Mouse (Mus musculus): ENCODE results near the gene Fam228b.
A peak's percentile ranks its signal among the peaks of the same experiment; 100 is the strongest.
"Not testable (repeated sequence)": the region's sequence is repeated elsewhere in the genome, so short reads cannot be mapped to it uniquely, and the experiment has no call there.

The Fam228b gene

DNA sequence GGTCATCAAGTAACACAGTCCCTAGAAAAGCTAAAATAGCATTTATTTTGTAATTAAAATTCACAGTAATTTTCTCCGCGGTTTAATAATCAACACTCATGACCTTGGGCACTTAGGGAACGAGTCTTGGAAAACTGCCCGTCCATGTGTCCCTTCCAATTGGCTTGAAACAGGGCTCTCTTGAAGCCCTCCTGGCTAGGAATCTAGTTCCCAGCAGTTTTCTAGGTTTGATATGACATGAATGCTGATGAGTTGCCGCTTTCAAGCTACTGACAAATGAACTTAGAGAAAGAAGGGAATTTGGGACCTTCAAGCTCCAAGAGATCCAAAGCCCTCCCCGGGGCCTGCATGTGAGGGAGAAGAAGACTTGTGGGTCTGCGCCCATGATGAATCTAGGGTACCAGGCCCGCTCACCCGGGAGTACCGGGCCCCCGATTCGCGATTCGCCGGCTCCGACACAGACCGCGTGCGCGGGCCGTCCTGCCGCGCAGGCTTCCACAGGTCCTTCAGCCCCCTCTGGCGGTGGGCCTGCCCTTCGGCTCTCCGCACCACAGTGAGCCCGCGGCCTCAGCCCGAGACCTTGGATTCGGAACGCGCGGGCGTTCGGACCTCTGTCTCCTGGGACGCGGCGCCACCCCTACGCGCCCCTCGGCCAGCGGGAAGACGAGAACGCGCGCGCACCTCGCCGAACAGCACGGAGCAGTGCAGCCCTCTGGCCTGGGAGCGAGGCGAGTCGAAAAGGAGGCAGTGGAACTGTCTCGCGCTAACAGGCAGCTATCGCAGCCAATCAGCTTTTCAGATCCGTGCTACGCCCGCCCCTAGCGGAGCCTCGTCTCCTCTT lies at the start of gene Fam228b, which contains the start of gene Pfn4:
TSS of gene Fam228b (minus strand) at position 776 of the 841 bp plus-strand sequence.
TSS of gene Pfn4 (plus strand) at position 531 of the 841 bp plus-strand sequence.
- DNase-seq (ENCODE audit: extremely low read depth, insufficient read length, low spot score) = peak; percentile 85

DNA sequence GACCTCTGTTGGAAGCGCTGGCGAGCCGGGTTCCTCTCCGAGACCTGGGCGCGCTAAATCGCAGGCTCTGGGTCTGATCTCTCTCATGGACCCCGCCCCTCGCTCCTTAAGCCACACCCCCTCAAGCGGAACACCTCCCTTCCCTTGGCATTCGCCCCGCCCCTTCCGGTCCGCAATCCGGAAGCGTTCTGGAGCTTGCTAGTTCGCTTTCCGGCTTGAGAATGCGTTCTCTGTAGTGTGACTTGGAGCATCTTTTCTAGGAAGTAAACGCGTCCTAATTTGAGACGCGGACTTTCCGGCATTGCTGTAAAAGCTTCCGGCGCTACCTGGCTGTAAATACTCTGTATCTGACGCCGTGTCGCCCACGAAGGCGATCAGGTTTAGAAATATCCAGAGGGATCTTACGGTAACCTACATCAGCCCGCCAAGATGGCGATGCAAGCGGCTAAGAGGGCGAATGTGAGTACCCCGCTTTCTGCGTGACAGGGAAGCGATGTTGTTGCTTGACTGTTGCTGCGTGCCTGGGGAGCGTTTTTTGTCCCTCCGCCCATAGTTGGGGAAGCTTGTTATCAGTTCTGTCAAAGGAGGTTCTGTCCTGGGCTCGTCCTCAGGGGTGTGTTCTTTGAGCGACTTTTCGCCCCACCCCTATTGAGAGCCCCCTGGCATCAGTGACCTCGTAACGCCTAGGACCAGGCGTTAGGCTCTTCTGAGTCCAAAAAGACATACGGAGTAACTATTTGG lies 48.5 kb upstream of the Fam228b start, which contains the start of gene Sf3b6:
TSS of gene Sf3b6 (plus strand) at position 184 of the 741 bp plus-strand sequence.
- peak; percentile 94 for DNase-seq (ENCODE audit: extremely low read depth, insufficient read length, low spot score)

DNA sequence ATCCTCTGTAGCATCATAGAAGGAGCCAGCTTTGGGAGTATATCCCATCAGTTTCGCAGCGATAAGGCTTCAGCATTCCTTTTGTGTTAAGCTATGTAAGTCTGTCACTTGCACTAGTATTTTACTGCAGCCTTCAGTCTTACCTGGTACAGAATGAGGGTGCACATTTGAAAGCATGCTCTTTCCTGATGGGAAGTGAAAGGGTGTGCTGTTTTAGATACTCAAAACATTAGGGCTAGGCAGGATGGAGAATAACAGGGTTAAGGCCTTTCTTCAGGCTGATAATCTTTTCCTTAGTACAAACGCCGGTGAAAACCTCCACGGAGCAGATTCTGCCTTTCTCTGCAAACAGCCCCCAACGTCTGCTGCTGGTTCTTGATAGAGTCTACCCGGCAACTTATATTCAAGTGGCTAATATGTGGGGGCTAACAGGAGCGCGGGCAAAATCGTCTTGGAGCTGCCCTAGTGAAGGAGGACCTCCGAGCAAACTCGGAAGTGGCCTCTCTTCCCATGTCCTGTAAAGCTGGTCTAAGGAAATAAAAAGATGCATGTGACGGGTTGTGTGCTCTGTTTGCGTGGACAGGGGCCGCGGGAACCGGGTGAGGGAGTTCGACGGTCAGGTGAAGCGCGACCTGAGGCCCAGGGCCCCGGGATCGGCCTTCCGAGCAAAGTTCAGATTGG lies 47.8 kb upstream of the Fam228b start:
- no peak for DNase-seq (ENCODE audit: extremely low read depth, insufficient read length, low spot score)

DNA sequence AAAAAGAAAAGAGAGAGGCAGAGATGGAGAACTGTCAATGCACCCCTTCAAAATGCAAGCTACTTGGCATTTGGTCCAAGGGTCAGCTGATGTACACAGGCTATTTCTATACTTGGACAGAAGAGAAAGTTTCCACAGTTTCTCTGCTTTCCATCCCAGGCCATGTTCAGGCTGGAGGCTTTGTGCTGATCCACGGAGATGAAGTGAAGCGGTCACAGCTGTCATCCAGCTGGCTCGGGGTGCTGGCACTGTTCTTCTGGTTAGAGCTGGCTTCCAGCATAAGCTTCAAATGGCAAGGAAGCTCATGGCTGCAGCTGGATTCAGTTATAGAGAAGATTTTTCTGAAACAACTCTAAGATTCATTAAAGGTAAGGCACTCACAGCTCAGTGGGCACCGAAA lies 44.6 kb upstream of the Fam228b start:
- DNase-seq (ENCODE audit: extremely low read depth, insufficient read length, low spot score) = no peak

DNA sequence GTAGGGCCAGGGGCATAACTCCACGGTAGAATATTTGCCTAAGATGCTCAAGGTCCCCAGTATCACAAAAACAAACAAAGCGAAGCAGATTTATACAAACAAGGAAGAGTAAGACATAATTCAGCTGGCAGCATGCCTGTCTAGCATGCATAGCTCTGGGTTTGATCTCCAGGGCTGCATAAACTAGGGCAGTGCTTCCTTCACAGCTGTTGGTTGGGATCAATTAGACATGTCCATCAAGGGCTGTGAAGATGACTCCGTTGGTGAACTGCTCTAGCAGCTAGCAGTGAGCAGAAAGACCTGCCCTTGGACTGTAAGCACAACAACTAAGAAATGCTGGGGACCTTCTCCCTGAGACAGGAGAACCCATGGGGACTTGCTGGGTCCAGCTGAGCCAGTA lies 42.6 kb upstream of the Fam228b start:
- no peak for DNase-seq (ENCODE audit: extremely low read depth, insufficient read length, low spot score)

DNA sequence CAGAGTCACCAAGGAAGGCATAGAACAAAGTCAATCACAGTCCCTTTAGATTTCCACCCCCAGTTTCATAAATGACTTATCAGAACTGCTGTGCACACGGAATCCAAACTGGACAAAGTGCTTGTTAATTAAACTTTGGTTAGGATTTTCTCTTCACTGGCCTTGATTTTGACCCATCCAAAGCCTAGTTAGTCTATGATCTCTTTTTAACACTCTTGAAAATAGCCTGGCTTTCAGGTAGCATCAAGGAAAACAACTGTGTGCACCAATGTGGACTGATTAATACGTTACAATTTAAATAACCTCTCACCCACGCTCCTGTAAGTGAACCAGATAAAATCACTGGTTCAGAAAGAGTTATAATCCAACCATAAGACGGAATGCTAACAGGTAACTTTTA lies 42.0 kb upstream of the Fam228b start:
- DNase-seq (ENCODE audit: extremely low read depth, insufficient read length, low spot score) = no peak

DNA sequence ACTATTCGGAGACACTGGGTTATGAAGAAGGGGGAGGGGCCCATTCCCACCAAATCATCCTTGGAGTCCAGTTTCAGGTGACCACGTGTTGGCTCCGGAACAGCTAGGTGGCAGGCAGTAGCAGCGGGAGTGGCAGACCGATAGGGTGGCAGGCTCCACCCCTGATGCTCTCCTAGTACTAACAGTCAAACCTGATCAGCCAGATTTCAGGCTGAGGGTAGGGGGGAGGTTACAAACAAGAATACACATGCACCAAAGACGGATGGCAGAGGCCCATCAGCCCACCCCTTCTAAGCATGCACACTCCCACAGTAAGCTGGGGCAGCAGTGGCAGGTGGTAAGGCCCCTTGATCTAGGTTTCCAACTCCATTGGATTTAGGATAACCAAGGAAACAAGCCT lies 28.4 kb upstream of the Fam228b start:
- not testable (repeated sequence) for DNase-seq (ENCODE audit: extremely low read depth, insufficient read length, low spot score)

DNA sequence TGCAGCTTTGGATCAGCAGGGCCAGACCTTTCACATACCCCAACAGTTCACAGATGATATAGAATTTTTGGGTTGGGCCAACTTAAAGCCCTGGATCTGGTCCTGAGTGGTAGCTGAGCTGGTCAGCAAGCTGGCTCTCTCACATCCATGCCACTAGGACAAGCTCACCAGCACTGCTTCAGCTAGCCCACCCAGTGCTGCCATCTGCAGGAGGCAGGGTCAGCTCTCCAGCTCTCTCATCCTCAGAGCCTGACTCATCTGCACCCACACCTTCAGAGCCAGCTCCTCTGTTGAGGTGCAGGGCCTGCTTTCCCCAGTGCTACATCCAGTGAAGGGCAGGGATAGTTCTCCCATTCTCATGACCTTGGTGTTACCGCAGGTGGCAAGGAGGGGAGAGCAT lies 24.7 kb upstream of the Fam228b start:
- DNase-seq (ENCODE audit: extremely low read depth, insufficient read length, low spot score) = peak; percentile 8

DNA sequence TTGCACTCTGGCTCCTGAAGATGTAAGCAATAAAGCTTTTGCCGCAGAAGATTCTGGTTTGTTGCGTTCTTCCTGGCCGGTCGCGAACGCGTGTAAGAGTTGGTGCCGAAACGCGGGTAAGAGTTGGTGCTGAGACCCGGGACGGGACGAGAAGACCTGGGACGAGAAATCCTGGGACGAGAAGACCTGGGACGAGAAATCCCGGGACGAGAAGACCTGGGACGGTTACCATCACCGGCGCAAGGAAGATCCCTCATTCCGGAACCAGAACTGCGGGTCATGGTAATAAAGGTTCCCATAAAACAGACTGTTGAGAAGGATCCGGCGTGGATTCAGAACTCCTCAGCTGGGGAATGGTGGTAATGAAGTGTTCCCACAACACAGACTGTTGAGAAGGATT lies 19.1 kb upstream of the Fam228b start:
- DNase-seq (ENCODE audit: extremely low read depth, insufficient read length, low spot score) = not testable (repeated sequence)

DNA sequence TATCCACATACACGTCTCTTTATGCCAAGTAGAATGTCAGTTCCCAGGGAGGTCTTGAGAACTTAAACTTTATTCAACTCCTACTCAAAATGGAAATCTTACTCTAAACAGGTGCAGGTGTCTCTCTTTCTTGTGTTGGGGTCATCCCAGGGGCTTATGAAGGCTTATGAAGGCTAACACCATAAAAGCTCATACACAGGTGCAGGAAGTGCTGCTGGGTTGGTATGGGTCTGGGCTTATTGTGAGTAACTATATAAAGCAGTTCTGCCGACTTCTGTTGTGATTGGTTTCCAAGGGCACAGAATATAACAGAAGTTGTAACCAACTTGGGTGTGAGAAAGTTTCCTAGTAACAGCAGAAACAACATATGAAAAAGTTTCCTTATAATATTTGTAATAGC lies 15.4 kb upstream of the Fam228b start:
- no peak for DNase-seq (ENCODE audit: extremely low read depth, insufficient read length, low spot score)

DNA sequence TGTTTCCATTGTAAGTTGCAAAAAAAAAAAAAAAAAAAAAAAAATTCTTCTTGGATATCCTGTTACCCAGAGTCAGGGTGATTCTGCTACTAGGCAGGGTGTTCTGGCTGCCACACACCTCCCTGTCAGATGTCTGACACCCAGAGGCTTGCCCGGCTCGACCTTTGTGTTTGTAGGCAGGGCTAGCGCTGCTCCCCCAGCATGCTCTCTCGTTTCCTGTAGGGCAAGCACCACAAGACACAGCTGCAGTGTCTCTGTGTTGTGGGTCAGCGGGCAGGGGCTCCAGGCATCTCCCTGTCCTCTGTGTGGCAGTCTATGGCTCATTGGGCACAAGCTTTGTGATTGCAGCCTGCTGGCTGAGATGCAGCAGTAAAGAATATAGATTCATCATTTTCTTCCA lies 14.5 kb upstream of the Fam228b start:
- DNase-seq (ENCODE audit: extremely low read depth, insufficient read length, low spot score) = no peak

DNA sequence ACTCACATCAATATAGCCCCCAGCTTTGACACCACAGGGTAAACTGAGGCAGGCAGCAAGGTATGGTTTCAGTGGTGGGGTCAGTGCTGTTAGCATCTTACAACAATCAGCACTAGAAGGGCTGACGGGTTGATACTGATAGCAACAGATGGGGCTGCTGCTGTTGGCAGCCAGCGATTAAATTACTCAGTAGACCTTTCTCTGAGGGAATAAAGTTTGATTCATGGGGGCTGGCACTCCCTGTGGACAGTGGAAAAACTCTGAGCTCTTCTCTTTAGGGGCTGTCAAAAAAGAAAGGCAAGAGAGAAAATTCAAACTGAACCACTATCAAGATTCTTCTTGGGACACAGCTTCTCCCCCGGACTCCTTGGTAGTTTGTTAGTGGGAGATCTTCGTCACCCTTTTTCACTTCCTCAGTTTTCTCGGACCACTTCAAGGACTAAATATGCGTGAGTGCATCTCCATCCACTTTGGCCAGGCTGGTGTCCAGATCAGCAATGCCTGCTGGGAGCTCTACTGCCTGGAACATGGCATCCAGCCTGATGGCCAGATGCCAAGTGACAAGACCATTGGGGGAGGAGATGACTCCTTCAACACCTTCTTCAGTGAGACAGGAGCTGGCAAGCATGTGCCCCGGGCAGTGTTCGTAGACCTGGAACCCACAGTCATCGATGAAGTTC lies 12.8 kb upstream of the Fam228b start:
- DNase-seq (ENCODE audit: extremely low read depth, insufficient read length, low spot score) = not testable (repeated sequence)

DNA sequence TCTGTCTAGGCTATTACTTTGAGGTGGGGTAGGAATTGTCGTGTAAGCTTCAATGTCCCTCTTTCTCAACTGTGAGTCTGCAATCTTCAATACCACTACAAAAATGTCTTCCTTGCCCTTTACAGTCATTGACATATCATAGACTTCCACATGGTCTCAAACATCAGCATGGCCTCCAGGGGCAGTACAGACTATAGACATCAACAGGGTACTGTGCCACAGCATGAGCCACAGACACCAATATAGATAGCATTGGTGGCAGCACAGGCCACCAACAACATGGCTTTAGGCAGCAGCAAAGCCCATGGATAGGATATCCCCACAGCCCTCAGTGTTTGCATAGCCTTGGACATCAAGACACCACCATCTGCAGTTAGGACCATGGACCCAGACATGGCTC lies 12.2 kb upstream of the Fam228b start:
- DNase-seq (ENCODE audit: extremely low read depth, insufficient read length, low spot score) = no peak

DNA sequence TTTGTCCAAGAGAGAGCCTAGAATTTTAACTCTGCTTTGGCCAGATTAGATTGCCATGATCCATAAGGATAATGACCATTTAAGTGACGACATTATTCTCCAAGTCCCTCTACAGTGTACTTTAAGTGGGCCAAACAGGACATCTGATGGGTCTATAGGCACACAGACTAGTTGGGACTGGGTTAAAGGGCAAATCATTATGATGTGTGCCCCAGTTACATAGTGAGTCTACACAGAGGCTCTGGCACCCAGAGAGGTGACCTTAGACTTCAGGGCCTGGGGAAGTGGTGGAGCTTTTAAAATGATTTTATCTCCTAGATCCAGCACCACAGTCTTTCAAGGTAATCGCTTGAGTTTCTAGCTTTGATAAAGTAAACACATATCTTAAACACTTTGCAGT lies 11.2 kb upstream of the Fam228b start:
- DNase-seq (ENCODE audit: extremely low read depth, insufficient read length, low spot score) = no peak

DNA sequence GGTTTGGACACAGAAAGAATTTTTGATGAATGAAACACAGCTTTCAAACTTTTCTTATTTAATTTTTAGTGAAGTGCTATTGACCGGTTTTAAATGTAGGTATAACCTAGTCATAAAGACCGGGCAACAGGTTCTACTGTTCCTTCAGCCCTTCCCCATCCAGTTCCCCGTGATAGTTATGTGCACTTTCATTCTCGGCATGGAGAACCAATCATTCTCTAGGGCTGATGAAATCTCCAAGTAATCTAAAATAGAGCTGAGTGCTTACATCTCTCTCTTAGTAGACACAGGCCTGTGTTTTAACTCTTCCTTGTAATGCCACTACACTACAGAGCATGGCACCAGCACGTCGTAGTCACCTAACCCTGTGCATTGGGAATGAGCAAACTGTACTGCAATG lies 8.7 kb upstream of the Fam228b start:
- DNase-seq (ENCODE audit: extremely low read depth, insufficient read length, low spot score) = no peak

DNA sequence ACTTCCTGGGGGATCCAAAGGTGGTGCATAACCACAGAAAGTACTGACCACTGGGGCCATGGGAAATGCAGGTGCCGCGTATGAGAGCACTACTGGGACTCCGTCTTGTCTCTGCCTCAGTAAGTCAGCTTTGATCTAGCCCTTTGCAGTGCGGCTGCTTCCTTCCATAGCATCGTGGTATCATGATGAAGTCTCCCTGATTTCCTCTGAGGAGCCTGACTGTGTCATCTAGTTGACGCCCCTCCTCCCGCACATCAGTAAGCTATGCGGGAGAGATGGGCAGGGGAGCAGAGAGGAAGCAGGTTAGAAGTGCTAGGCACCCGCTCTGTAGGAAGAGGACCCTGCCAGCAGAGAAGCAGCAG lies 6.5 kb upstream of the Fam228b start:
- DNase-seq (ENCODE audit: extremely low read depth, insufficient read length, low spot score) = no peak

DNA sequence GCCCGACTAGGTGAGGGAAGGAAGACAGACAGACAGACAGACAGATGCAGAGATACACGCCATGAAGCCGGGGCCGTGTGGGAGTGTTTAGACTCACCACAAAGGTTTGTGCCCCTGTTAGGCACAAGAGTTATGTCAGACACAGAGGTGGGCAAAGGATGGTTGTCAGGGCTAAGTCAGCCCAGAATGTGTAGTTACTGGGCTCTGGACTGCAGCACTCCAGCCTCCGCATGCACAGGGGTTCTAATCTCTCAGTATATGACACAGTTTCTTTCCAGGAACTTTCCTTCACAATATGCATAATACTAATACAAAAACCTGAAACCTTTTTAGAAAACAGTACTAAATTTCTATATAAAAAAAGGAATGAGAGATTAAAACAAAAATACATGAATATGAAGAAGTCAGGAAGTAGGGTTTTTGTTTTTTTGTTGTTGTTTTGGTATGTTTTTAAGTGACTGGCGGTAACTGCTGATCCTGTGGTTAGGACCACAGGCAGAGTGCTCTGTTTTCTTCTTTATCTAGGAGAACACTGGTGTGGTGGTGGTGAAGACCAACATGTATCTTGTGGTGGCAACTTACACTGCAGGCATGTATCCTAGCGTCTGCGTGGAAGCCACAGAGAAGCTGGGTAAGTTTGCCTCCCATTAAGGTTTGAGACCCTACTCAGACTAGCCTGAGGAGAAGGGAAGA lies 6.0 kb upstream of the Fam228b start:
- DNase-seq (ENCODE audit: extremely low read depth, insufficient read length, low spot score) = no peak

DNA sequence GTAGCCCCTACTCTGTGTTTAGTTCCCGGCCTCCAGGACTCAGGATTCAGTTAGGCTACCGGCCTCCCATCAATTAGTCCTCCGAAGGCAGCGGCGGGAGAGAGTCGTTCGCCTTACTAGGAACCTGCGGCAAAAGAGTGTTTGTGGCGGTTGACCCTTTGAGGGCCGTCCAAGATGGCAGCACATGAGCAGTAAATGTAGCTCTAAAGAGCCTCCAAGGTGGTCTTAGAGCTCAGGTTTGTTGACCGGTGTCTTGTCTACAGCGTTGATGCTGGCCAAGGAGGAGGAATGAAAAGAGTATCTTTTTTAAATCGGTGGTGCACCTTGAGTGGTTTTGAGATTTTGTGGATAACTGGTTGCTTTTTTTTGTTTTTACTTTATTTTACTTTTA lies 261 bp upstream of the Fam228b start:
- DNase-seq (ENCODE audit: extremely low read depth, insufficient read length, low spot score) = no peak

DNA sequence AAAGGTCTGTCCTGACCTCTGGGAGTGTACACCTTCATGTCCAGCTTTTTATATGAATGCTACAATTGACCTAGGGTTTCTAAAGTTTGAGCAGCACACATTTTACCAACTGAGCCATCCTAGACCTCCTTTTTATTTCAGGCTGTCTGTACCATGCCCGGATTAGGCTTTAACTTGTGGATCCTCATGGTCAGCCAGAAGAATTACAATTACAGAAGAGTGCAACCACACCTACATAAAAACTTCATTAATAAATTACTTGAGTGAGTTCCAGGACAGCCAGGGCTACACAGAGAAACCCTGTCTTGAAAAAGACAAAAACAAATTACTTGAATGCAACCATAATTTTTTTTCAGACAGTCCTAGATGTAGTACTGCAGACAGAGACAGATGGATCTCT lies 12.0 kb downstream of the Fam228b start:
- no peak for DNase-seq (ENCODE audit: extremely low read depth, insufficient read length, low spot score)

DNA sequence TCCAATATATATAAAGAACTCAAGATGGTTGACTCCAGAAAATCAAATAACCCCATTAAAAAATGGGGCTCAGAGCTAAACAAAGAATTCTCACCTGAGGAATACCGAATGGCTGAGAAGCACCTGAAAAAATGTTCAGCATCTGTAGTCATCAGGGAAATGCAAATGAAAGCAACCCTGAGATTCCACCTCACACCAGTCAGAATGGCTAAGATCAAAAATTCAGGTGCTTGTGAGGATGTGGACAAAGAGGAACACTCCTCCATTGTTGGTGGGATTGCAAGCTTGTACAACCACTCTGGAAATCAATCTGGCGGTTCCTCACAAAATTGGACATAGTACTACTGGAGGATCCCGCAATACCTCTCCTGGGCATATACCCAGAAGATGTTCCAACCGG lies 14.6 kb downstream of the Fam228b start:
- DNase-seq (ENCODE audit: extremely low read depth, insufficient read length, low spot score) = not testable (repeated sequence)
